Mouse (Mus musculus) liver, postnatal 0 days (tissue): ENCODE data around the gene Sgce.

ENCODE experiments used
- CTCF ChIP-seq: sonication (generic); IDR thresholded peaks from 2 replicates; pipeline ENCODE4 v1.5.1; 2016; ENCODE audit warnings: antibody characterized with exemption, low read depth
- EP300 ChIP-seq: IDR thresholded peaks from 2 replicates; pipeline ENCODE4 v1.6.1; 2016; ENCODE audit warnings: antibody characterized with exemption, low read depth, mild to moderate bottlenecking

DNA sequence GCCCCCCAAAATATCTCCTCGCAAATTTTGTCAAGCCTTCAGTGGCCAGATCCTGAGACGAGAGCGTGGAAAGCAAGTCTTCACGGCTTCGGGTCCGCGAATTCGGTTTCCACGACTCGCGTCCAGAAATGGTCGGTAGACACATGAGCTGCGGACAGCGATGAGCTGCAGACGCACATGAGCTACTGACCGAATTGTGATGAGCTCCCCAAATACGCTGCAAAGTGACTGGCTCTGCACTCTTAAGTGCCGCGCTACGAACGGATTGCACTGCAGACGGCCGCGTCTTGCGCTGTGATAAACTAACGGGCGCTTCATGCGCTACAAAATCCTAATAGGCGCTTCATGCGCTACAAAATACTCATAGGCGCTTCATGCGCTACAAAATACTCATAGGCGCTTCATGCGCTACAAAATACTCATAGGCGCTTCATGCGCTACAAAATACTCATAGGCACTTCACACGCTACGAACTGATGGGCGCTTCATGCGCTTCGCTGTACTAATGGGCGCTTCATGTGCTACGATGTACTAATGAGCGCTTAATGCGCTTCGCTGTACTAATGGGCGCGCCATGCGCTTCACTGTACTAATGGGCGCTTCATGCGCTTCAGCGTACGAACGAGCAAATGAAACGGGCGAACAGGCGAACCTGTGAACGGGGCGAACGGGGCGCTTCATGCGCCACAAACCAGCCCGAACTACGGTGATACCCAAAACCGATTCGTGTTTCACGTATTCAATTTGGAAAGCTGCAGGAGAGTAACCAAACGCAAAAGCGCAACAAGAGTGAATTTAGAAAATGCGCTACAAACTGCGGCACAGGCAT, 884 bp upstream of the Sgce start:
- TF ChIP-seq CTCF (no peak), EP300 (no peak)
